Mouse (Mus musculus) forebrain, embryonic 16.5 days (tissue): ENCODE measurements around the gene Zfand4. TPM values are rescaled to one million over a fixed set of nuclear protein-coding genes. Genes with fewer than 3 reads are reported as not detected.

Experiments
- ATAC-seq: fragments of 200-750 bp; cut with Nextera tagmentation; 2 replicates; pipeline ENCODE4 v1.8.0; 2017; ENCODE audit warnings: mild to moderate bottlenecking, moderate library complexity
- H3K27ac ChIP-seq: fragments of 300-500 bp; sonication (generic); 2 replicates; pipeline ENCODE4 v1.5.1; 2014; ENCODE audit warnings: low read length, control low read depth
- H3K27me3 ChIP-seq: fragments of 300-500 bp; sonication (generic); replicated peaks from 2 replicates; pipeline ENCODE4 v1.6.1; 2014; ENCODE audit warnings: low read length; ENCODE audit not compliant: control insufficient read depth, insufficient read depth
- H3K36me3 ChIP-seq: fragments of 300-500 bp; sonication (generic); 2 replicates; pipeline ENCODE4 v1.6.1; 2014; ENCODE audit not compliant: control insufficient read depth, insufficient read depth
- H3K4me1 ChIP-seq: fragments of 300-500 bp; sonication (generic); replicated peaks from 2 replicates; pipeline ENCODE4 v1.6.1; 2014; ENCODE audit warnings: low read length; ENCODE audit not compliant: control insufficient read depth, insufficient read depth
- H3K4me2 ChIP-seq: fragments of 300-500 bp; sonication (generic); 2 replicates; pipeline ENCODE4 v1.6.1; 2014; ENCODE audit warnings: mild to moderate bottlenecking, low read length, control low read depth
- H3K4me3 ChIP-seq: fragments of 300-500 bp; sonication (generic); replicated peaks from 2 replicates; pipeline ENCODE4 v1.5.1; 2014; ENCODE audit warnings: mild to moderate bottlenecking, low read length, control low read depth
- H3K9ac ChIP-seq: fragments of 300-500 bp; sonication (generic); replicated peaks from 2 replicates; pipeline ENCODE4 v1.6.1; 2014; ENCODE audit warnings: low read depth, low read length, control low read depth
- H3K9me3 ChIP-seq: fragments of 300-500 bp; sonication (generic); 2 replicates; pipeline ENCODE4 v1.6.1; 2016; ENCODE audit warnings: low read length; ENCODE audit not compliant: control insufficient read depth
- WGBS: fragments of 180-500 bp; shearing (Covaris S2); extraction: QIAGEN DNeasy Blood & Tissue Kit; methylation state at CpG from one replicate; pipeline ENCODE4 v1.1.7; 2014; 5-methylcytosine and 5-hydroxymethylcytosine counted together
- polyA plus RNA-seq: library from polyadenylated mRNA; unstranded; fragments of >200 nt; fragmentation: Nextera tagmentation; extraction: Ambion mirVana; gene quantifications from 2 replicates; pipeline ENCODE4 v1.2.1, GENCODE M21; 2015

Gene Zfand4
- polyA plus RNA-seq, 1 experiment from 2014 or later: 7.2 TPM

DNA sequence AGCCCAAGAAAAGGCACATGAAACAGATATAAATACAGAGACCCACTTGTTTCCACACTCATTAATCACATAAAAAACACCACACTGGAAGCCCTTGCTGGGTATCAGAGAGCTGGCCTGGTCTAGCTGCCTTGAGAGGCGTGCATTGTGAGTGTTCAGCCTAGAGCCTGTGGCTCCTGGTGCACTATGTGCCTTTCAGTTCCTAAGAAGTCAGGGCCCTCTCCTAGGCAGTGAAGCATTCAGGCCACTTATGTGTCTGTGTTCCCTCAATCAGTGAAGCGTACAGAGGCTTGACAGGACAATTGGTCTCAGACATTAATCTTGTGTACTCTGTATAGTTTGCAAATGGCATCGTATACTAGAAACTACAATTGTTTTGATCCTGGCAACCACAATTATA lies 19.3 kb downstream of the Zfand4 start:
- Histone ChIP-seq H3K36me3 (no peaks in the 10 kb centered on the region), H3K4me2 (no peak overlapping the region), H3K4me1 (no peaks in the 10 kb centered on the region), H3K27me3 (no peaks in the 10 kb centered on the region), H3K9me3 (no peaks in the 10 kb centered on the region), H3K4me3 (no peak overlapping the region), H3K9ac (no peak overlapping the region), H3K27ac (no peak overlapping the region)
- WGBS: 85% methylated on average over 3 of the region's 3 CpGs
- no peak for ATAC-seq

- no peak overlapping the region for H3K4me2 ChIP-seq
- ATAC-seq: no peak
- H3K36me3 ChIP-seq: no peaks in the 10 kb centered on the region
- H3K4me3 ChIP-seq: no peak overlapping the region
- H3K27me3 ChIP-seq: no peaks in the 10 kb centered on the region
- H3K4me1 ChIP-seq: no peaks in the 10 kb centered on the region
- no peaks in the 10 kb centered on the region for H3K9me3 ChIP-seq
- 91% methylated on average over 4 of the region's 4 CpGs for WGBS
- H3K27ac ChIP-seq: no peak overlapping the region
- no peak overlapping the region for H3K9ac ChIP-seq
Measured at GRCm38 (mm10) chr6:116286321-116286720, 22.3 kb downstream of the Zfand4 start.

- Histone ChIP-seq H3K4me1 (no peaks in the 10 kb centered on the region), H3K36me3 (no peaks in the 10 kb centered on the region), H3K4me2 (no peak overlapping the region), H3K27ac (no peak overlapping the region), H3K9ac (no peak overlapping the region), H3K27me3 (no peaks in the 10 kb centered on the region), H3K9me3 (no peaks in the 10 kb centered on the region), H3K4me3 (no peak overlapping the region)
- no peak for ATAC-seq
- 79% methylated on average over 5 of the region's 5 CpGs for WGBS
Measured at GRCm38 (mm10) chr6:116286870-116287575, 23.0 kb downstream of the Zfand4 start.

GRCm38 (mm10) chr6:116311411-116311810 lies 47.4 kb downstream of the Zfand4 start:
- H3K9ac ChIP-seq: no peak overlapping the region
- no peak for ATAC-seq
- H3K4me1 ChIP-seq: no peaks in the 10 kb centered on the region
- H3K9me3 ChIP-seq: no peaks in the 10 kb centered on the region
- no peak overlapping the region for H3K4me2 ChIP-seq
- H3K36me3 ChIP-seq: no peaks in the 10 kb centered on the region
- H3K27me3 ChIP-seq: no peaks in the 10 kb centered on the region
- H3K27ac ChIP-seq: no peak overlapping the region
- 91% methylated on average over 2 of the region's 2 CpGs for WGBS
- H3K4me3 ChIP-seq: no peak overlapping the region

GRCm38 (mm10) chr6:116319259-116319658 lies 55.2 kb downstream of the Zfand4 start:
- H3K9me3 ChIP-seq: no peaks in the 10 kb centered on the region
- no peak for ATAC-seq
- 85% methylated on average over 3 of the region's 3 CpGs for WGBS
- no peak overlapping the region for H3K4me2 ChIP-seq
- no peaks in the 10 kb centered on the region for H3K27me3 ChIP-seq
- no peaks in the 10 kb centered on the region for H3K36me3 ChIP-seq
- H3K4me3 ChIP-seq: no peak overlapping the region
- H3K9ac ChIP-seq: no peak overlapping the region
- no peaks in the 10 kb centered on the region for H3K4me1 ChIP-seq
- H3K27ac ChIP-seq: no peak overlapping the region

DNA sequence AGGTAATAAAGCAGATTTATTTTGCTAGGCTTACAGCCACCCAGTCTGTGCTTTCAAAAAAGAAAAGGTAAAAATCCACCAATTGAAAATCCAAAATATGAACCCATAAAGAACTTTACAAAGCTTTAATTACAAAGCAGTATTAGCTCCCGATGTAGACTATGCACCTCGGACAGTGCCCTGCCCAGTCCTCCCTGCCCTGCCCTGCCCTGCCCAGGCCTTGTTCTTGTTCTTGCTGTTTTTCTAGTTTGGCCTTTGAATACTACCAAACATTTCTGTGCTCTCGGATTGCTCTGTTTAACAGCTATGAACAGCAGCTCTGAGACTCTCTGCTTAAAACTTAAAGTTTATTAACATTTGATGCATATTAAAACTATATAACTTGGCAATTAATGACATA lies 62.6 kb downstream of the Zfand4 start:
- H3K27ac ChIP-seq: no peak overlapping the region
- no peak for ATAC-seq
- H3K9ac ChIP-seq: no peak overlapping the region
- no peak overlapping the region for H3K4me2 ChIP-seq
- H3K36me3 ChIP-seq: no peaks in the 10 kb centered on the region
- H3K27me3 ChIP-seq: no peaks in the 10 kb centered on the region
- no peaks in the 10 kb centered on the region for H3K9me3 ChIP-seq
- no peaks in the 10 kb centered on the region for H3K4me1 ChIP-seq
- no peak overlapping the region for H3K4me3 ChIP-seq
- 88% methylated on average over 3 of the region's 3 CpGs for WGBS

- no peaks in the 10 kb centered on the region for H3K36me3 ChIP-seq
- H3K27ac ChIP-seq: no peak overlapping the region
- H3K27me3 ChIP-seq: 0 out of 2 replicates have a peak, but pooled peaks cover under 1% of the 10 kb centered on the region
- no peak overlapping the region for H3K4me2 ChIP-seq
- H3K4me1 ChIP-seq: no peaks in the 10 kb centered on the region
- no peak overlapping the region for H3K4me3 ChIP-seq
- H3K9me3 ChIP-seq: no peaks in the 10 kb centered on the region
- ATAC-seq: no peak
- whole genome bisulfite sequencing: 70% methylated on average over 2 of the region's 2 CpGs
- H3K9ac ChIP-seq: no peak overlapping the region
Measured at GRCm38 (mm10) chr6:116331396-116331795, 67.4 kb downstream of the Zfand4 start.

DNA sequence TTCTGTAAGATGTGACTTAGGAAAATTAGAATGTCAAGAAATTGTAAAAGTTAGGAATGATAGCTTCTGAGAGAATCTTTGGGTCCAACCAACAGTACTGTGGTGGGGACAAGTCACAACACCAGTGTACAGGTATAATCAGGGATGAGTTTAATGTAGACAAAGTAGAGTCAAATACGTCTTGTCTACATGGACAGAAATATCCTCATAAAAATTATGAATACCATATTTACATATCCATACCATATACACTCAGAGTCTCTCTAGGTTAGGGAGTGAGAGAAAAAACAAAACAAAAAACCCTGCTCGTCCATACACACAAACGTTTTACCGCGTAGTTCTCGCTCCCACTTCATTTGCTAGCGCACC lies 73.4 kb downstream of the Zfand4 start:
- Histone ChIP-seq H3K27ac (no peak overlapping the region; the same call in 1 of the 2 replicates), H3K27me3 (0 out of 2 replicates have a peak, but pooled peaks cover 2% of the 10 kb centered on the region), H3K9me3 (no peaks in the 10 kb centered on the region), H3K36me3 (no peaks in the 10 kb centered on the region), H3K4me3 (peak overlapping the region; percentile 98), H3K4me2 (peak overlapping the region; percentile 74), H3K9ac (peak overlapping the region; percentile 91), H3K4me1 (0 out of 2 replicates have a peak, but pooled peaks cover 6% of the 10 kb centered on the region)
- no peak for ATAC-seq
- WGBS: 4% methylated on average over 7 of the region's 7 CpGs

GRCm38 (mm10) chr6:116337835-116338501 lies 73.9 kb downstream of the Zfand4 start, which contains the start of gene March8:
March8 (plus strand) TSS chr6:116338024.
- Histone ChIP-seq H3K36me3 (no peaks in the 10 kb centered on the region), H3K4me2 (peak within 1 kb of the TSS; percentile 74), H3K9me3 (no peaks in the 10 kb centered on the region), H3K9ac (peak within 1 kb of the TSS; percentile 91), H3K4me3 (peak within 1 kb of the TSS; percentile 98), H3K27ac (peak within 1 kb of the TSS; percentile 63), H3K4me1 (0 out of 2 replicates have a peak, but pooled peaks cover 6% of the 10 kb centered on the region), H3K27me3 (0 out of 2 replicates have a peak, but pooled peaks cover 2% of the 10 kb centered on the region)
- peak; percentile 94 for ATAC-seq
- WGBS: under 1% methylated on average over 75 of the region's 75 CpGs
